Mouse (Mus musculus): Measurements from ENCODE around the gene Mrpl45.

The Mrpl45 gene

DNA sequence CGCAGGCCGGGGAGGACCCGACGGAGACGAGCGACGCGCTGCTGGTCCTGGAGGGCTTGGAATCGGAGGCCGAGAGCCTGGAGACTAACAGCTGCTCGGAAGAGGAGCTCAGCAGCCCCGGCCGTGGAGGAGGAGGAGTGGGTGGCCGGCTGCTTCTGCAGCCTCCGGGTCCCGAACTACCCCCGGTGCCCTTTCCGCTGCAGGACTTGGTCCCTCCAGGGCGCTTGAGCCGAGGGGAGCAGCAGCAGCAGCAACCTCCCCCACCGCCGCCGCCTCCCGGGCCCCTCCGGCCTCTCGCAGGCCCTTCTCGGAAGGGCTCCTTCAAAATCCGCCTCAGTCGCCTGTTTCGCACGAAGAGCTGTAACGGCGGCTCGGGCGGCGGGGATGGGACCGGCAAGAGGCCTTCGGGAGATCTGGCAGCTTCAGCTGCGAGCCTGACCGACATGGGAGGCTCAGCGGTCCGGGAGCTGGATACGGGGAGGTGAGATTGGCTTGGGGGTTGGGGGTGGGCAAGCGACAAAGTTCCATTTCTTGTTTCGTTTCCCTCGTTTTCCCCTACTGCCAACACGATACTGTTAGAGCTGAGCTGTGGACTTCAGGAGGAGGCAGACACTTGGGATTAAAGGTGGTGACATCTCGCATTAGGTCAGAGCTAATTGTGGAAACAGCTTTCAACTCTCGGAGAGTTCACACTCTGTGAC, 47.6 kb downstream of the Mrpl45 start:
- DNase-seq (ENCODE audit: low spot score in 2 of 2): peak in 1 of 2 experiments; percentile 19

- DNase-seq (ENCODE audit: low spot score in 2 of 2): no peak
These were observed 48.1 kb downstream of the Mrpl45 start for GRCm38 (mm10) chr11:97363644-97363995.

GRCm38 (mm10) chr11:97365556-97365955, 50.0 kb downstream of the Mrpl45 start:
- no peak for DNase-seq (ENCODE audit: low spot score in 2 of 2)

GRCm38 (mm10) chr11:97368501-97368900, 53.0 kb downstream of the Mrpl45 start:
- no peak for DNase-seq (ENCODE audit: low spot score in 2 of 2)

GRCm38 (mm10) chr11:97370329-97371091, 55.0 kb downstream of the Mrpl45 start:
- DNase-seq (ENCODE audit: low spot score in 2 of 2): no peak

GRCm38 (mm10) chr11:97372159-97372864, 56.8 kb downstream of the Mrpl45 start:
- no peak for DNase-seq (ENCODE audit: low spot score in 2 of 2)

GRCm38 (mm10) chr11:97373402-97373801, 57.9 kb downstream of the Mrpl45 start:
- no peak for DNase-seq (ENCODE audit: low spot score in 2 of 2)
